Mouse (Mus musculus) liver, adult 2 months (tissue): ENCODE measurements around the gene Oas2. TPM values are rescaled to one million over a fixed set of nuclear protein-coding genes. Genes with fewer than 3 reads are reported as not detected.

Experiments used
- DNase-seq: peaks from one replicate; pipeline ENCODE4 v3.0.0-alpha.2; 2011; ENCODE audit warnings: low read depth, low spot score; ENCODE audit errors: extremely low read depth
- H3K27ac ChIP-seq: fragments of 200-500 bp; replicated peaks from 2 replicates; pipeline ENCODE4 v1.5.1; 2012; ENCODE audit warnings: low read depth, mild to moderate bottlenecking, control low read depth, inconsistent platforms, low read length; ENCODE audit not compliant: insufficient read depth
- H3K27me3 ChIP-seq: fragments of 200-500 bp; 2 replicates; pipeline ENCODE4 v1.6.1; 2012; ENCODE audit warnings: mild to moderate bottlenecking, moderate library complexity, low read length, inconsistent platforms; ENCODE audit not compliant: control insufficient read depth, insufficient read depth
- H3K36me3 ChIP-seq: fragments of 200-500 bp; 2 replicates; pipeline ENCODE4 v1.6.1; 2012; ENCODE audit warnings: low read length, inconsistent platforms; ENCODE audit not compliant: control insufficient read depth, insufficient read depth
- H3K4me1 ChIP-seq: fragments of 200-500 bp; 2 replicates; pipeline ENCODE4 v1.6.1; 2011; ENCODE audit warnings: low read length; ENCODE audit not compliant: control insufficient read depth, insufficient read depth
- H3K4me3 ChIP-seq: fragments of 200-500 bp; 2 replicates; pipeline ENCODE4 v1.5.1; 2011; ENCODE audit warnings: low read depth, mild to moderate bottlenecking, control low read depth, low read length, moderate library complexity; ENCODE audit not compliant: insufficient read depth
- H3K79me2 ChIP-seq: fragments of 200-500 bp; 2 replicates; pipeline ENCODE4 v1.6.1; 2012; ENCODE audit warnings: inconsistent platforms, mild to moderate bottlenecking, low read length, moderate library complexity; ENCODE audit not compliant: control insufficient read depth, insufficient read depth
- H3K9ac ChIP-seq: fragments of 200-500 bp; 2 replicates; pipeline ENCODE4 v1.6.1; 2012; ENCODE audit warnings: low read depth, mild to moderate bottlenecking, control low read depth, inconsistent platforms, low read length
- CTCF ChIP-seq: fragments of 200-500 bp; IDR thresholded peaks from 2 replicates; pipeline ENCODE4 v1.5.1; 2011; ENCODE audit warnings: low read depth, low read length, control low read depth
- POLR2A ChIP-seq: fragments of 200-500 bp; IDR thresholded peaks from 2 replicates; pipeline ENCODE4 v1.6.1; 2011; ENCODE audit warnings: low read length, control low read depth; ENCODE audit not compliant: insufficient read depth; ENCODE audit errors: extremely low read depth
- WGBS: fragments of 180-500 bp; shearing (Covaris S2); methylation state at CpG from one replicate; pipeline ENCODE4 v1.1.7; 2018; 5-methylcytosine and 5-hydroxymethylcytosine counted together
- polyA plus RNA-seq: library from polyadenylated mRNA; depleted of rRNA; stranded (reverse); fragments of >200 nt; gene quantifications from 2 replicates; pipeline ENCODE4 v1.2.3, GENCODE M21; 2012
- total RNA-seq: library from RNA; depleted of rRNA; stranded (reverse); fragments of >200 nt; gene quantifications from 2 replicates; pipeline ENCODE4 v1.2.3, GENCODE M21; 2014

The Oas2 gene
- total and polyA plus RNA-seq, 2 experiments = 1.8 to 5.4 TPM

DNA sequence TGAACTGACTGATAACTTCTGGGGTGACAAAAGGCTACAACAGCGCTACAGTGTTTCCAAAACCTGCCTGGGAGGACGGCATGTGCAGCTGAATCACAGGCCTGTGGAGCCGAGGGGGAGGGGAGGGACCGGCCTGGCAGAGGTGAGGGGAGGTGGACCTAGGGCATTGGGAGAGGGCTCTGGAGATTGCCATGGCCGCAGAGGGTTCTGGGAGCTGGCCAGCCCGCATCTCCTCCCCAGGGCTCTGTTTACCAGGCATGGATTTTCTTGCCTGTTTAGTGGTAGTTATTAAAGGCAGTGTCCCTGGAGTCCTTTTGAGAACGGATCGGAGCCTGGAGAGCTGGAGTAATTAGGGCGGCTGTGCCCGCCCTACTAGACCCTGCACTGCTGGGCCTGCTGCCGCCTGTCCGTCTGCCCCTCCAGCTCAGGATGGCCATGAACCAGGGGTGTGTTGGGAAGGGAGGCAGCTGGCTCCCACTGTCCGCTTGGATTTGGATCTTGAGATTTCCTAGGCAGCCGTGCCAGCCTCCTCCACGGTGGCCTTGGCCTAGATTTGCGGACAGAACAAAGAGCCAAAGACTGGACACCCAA is 50.8 kb downstream of the Oas2 start:
- no peak for TF ChIP-seq POLR2A
- TF ChIP-seq CTCF = no peak
- Histone ChIP-seq H3K9ac (no peak overlapping the region), H3K4me1 (peaks cover 3% of the 10 kb centered on the region; the same call in 1 of the 2 replicates), H3K27me3 (peaks cover 8% of the 10 kb centered on the region), H3K79me2 (no peaks in the 10 kb centered on the region), H3K4me3 (no peak overlapping the region), H3K27ac (0 out of 2 replicates have a peak overlapping the region, but pooled peaks have one; percentile 5), H3K36me3 (no peaks in the 10 kb centered on the region)
- DNase-seq = peak; percentile 79
- WGBS = 35% methylated on average over 16 of the region's 16 CpGs

DNA sequence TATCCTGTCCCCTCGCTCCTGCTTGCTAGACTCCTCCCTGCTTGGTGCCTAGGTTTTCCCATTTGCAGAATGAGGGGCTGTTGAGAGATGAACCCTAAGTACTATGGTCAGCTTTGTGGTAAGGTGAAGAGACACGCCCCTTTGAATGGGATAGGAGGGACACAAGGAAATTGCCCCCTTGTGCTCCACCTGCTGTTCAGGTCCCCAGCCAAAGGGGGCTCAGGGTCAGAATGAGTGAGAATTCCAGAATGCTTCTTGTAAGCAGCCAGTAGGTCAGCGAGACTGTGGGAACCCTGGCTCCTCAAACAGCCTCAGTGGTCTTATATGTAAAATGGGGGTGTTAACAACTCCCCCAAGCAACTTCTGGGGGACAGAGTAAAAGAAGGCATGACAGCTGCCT is 51.5 kb downstream of the Oas2 start:
- Histone ChIP-seq H3K9ac (no peak overlapping the region), H3K4me1 (peaks cover 3% of the 10 kb centered on the region; the same call in 1 of the 2 replicates), H3K4me3 (no peak overlapping the region), H3K27me3 (peaks cover 8% of the 10 kb centered on the region), H3K27ac (no peak overlapping the region), H3K36me3 (no peaks in the 10 kb centered on the region), H3K79me2 (no peaks in the 10 kb centered on the region)
- TF ChIP-seq POLR2A = no peak
- no peak for TF ChIP-seq CTCF
- no peak for DNase-seq
- 53% methylated on average over 3 of the region's 3 CpGs for WGBS

DNA sequence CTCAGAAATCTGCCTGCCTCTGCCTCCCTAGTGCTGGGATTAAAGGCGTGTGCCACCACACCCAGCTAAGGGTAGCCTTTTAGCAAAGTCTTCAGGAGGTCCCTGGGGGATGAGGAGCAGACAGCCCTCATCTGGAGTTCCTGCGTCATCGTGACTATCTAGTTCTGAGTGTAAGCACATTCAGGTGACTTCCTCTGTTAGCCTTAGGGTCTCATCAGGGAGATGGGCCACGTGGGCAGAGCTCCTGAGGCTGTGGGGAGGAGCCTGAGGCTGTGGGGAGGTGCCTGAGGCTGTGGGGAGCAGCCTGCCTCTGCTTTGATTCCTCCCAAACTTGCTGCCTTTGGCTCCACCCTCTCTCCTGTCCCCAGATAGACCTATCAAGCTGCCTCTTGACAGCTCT is 52.8 kb downstream of the Oas2 start:
- Histone ChIP-seq H3K27me3 (peaks cover 8% of the 10 kb centered on the region), H3K4me3 (no peak overlapping the region)
- TF ChIP-seq POLR2A (no peak), CTCF (no peak)

DNA sequence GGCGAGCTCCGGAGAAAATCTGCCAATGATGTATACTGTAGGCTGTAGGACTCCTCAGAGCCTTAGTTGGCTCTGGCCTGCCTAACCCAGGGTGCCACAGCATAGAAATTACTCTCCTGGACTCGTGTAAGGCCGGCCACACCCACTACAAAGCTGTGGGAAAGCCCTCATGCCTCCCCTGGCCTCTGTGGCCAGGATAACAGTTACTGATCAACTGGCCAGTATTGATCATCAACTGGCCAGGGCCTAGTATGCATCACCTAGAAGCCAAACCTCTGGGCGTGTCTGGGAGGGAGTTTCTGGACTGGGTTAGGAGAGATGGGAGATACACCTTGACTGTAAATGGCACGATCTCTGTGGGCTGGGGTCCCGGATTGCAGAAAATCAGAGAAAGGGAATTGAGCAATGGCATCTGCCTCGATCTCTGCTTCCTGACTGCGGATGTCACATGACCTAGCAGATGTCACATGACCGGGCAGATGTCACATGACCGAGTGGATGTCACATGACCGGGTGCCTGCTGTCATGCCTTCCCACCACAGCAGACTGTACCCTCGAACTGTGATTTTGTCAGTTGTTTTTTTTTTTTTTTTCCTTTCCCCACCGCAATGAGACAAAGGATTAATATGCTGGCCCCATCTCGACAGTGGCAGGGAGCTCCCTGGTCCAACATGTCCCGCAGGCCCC is 53.5 kb downstream of the Oas2 start:
- DNase-seq = peak; percentile 71
- no peaks in the 10 kb centered on the region for H3K79me2 ChIP-seq
- peaks cover 3% of the 10 kb centered on the region; the same call in 1 of the 2 replicates for H3K4me1 ChIP-seq
- H3K27ac ChIP-seq = no peak overlapping the region
- 47% methylated on average over 16 of the region's 16 CpGs for WGBS
- TF ChIP-seq POLR2A (no peak), CTCF (no peak)
- no peak overlapping the region for H3K9ac ChIP-seq
- H3K27me3 ChIP-seq = peaks cover 8% of the 10 kb centered on the region
- H3K4me3 ChIP-seq = no peak overlapping the region
- no peaks in the 10 kb centered on the region for H3K36me3 ChIP-seq

More for the DNA sequence above, 52.8 kb downstream of the Oas2 start:
- no peak overlapping the region for H3K27ac ChIP-seq
- H3K9ac ChIP-seq = no peak overlapping the region
- H3K79me2 ChIP-seq = no peaks in the 10 kb centered on the region
- H3K4me1 ChIP-seq = peaks cover 3% of the 10 kb centered on the region; the same call in 1 of the 2 replicates
- H3K36me3 ChIP-seq = no peaks in the 10 kb centered on the region
- DNase-seq = no peak
- WGBS = 67% methylated on average over 4 of the region's 4 CpGs

DNA sequence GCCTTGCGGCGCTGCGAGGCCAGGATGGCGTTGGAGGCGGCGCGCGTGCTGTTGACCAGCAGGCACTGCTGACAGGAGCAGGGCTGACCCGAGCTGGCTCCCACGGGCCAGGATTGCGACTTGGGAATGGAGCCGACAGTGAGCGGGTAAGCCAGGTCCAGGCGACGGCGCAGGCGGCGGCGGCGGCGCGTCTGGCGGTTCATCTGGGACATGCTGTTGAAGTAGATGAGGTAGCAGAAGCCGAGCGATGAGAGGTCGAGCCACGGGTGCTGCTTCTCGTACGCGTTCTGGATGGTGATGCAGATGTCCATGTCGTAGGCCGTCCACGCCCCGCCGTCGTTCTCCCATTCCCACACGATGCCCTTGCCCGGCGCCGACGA is 55.0 kb downstream of the Oas2 start:
- Histone ChIP-seq H3K9ac (no peak overlapping the region), H3K36me3 (no peaks in the 10 kb centered on the region), H3K4me3 (no peak overlapping the region), H3K4me1 (peaks cover 3% of the 10 kb centered on the region; the same call in 1 of the 2 replicates), H3K27me3 (peaks cover 8% of the 10 kb centered on the region), H3K79me2 (no peaks in the 10 kb centered on the region), H3K27ac (no peak overlapping the region)
- no peak for DNase-seq
- TF ChIP-seq CTCF (no peak), POLR2A (no peak)
- WGBS = 7% methylated on average over 41 of the region's 41 CpGs
